9 mouse cellular contexts compared by ENCODE assay signal in genomic region chr12:3855762-3856501, GRCm38 (mm10). TPM values are rescaled to one million over a fixed set of nuclear protein-coding genes. Genes with fewer than 3 reads are reported as not detected.
DNase-seq lines count a peak whose midpoint lies in the region; ATAC-seq lines count a peak whose summit lies in the region.
"Had no signal": no experiment of that assay in that cellular context is flagged by ENCODE, and none has a peak within 500 bp of the region (broad histone marks: within the 10 kb centered on the region; RNA-seq: fewer than 3 reads in every experiment).

No protein-coding gene starts in this region.

- ATAC-seq in intestine, embryonic 15.5 days, result peak; percentile 77
- ATAC-seq in liver, embryonic 13.5 days (ENCODE audit: low read depth), result peak; percentile 64

- peaks cover 37% of the 10 kb centered on the region for H3K4me1 ChIP-seq in intestine, embryonic 15.5 days (replicated peaks)
- H3K4me1 ChIP-seq in liver, embryonic 13.5 days (replicated peaks), result peaks cover 37% of the 10 kb centered on the region

- H3K9ac ChIP-seq in intestine, embryonic 15.5 days, result 0 out of 2 replicates have a peak overlapping the region, but pooled peaks have one; percentile 11
- H3K9ac ChIP-seq in liver, embryonic 13.5 days, result peak overlapping the region; percentile 26; the same call in 1 of the 2 replicates

- DNase-seq in frontal cortex, adult 2 months (ENCODE audit: extremely low spot score in 1 of 2, low spot score in 1 of 2), result peak; percentile 68 to 77
- DNase-seq in frontal cortex, postnatal 14 days (ENCODE audit: low spot score in 2 of 2), result no peak
- DNase-seq in cerebellum, adult 11-12 months, result peak; percentile 78
- peak; percentile 58 to 73 for DNase-seq in gastrocnemius, postnatal 36 days
- DNase-seq in liver, embryonic 13.5 days, result peak; percentile 29
- DNase-seq in natural killer cell, adult 2 months (ENCODE audit: low spot score in 2 of 2), result peak; percentile 42 to 50
- DNase-seq in thymus, adult 18-20 months, result peak; percentile 72 to 81

- H3K36me3 ChIP-seq in intestine, embryonic 15.5 days, result peaks cover 11% of the 10 kb centered on the region
- H3K36me3 ChIP-seq in liver, embryonic 13.5 days, result peaks cover 4% of the 10 kb centered on the region; the same call in 1 of the 2 replicates
- H3K36me3 ChIP-seq: G1E had no signal

- H3K4me3 ChIP-seq in intestine, embryonic 15.5 days (replicated peaks), result no peak overlapping the region
- no peak overlapping the region for H3K4me3 ChIP-seq in liver, embryonic 13.5 days (replicated peaks)

- H3K27me3 ChIP-seq in intestine, embryonic 15.5 days (replicated peaks), result no peaks in the 10 kb centered on the region
- no peaks in the 10 kb centered on the region for H3K27me3 ChIP-seq in liver, embryonic 13.5 days

- H3K27ac ChIP-seq in intestine, embryonic 15.5 days, result peak overlapping the region; percentile 81
- peak overlapping the region; percentile 81 for H3K27ac ChIP-seq in liver, embryonic 13.5 days

- WGBS in intestine, embryonic 15.5 days, result 30% methylated on average over 7 of the region's 7 CpGs
- WGBS in liver, embryonic 13.5 days (ENCODE audit: insufficient replicate concordance), result 23% methylated on average over 7 of the region's 7 CpGs

- H3K4me2 ChIP-seq in intestine, embryonic 15.5 days (replicated peaks), result 0 out of 2 replicates have a peak overlapping the region, but pooled peaks have one; percentile 12
- H3K4me2 ChIP-seq in liver, embryonic 13.5 days, result peak overlapping the region; percentile 9; the same call in 1 of the 2 replicates

- intact Hi-C loops in gastrocnemius, postnatal 36 days (cut with DNase I), result no loop called here

- H3K9me3 ChIP-seq in intestine, embryonic 15.5 days, result no peaks in the 10 kb centered on the region
- no peaks in the 10 kb centered on the region for H3K9me3 ChIP-seq in liver, embryonic 13.5 days (replicated peaks)
- H3K9me3 ChIP-seq: G1E had no signal

RNA-seq across cellular contexts. Expression of gene Dnmt3a, which starts 50.1 kb away (rescaled TPM):
- polyA plus RNA-seq in frontal cortex, adult 2 months (2012; rRNA removed), result 42.5 and 44.7 TPM in 2 replicates
- 10 to 100 TPM; 80.5 to 83.4 TPM for total RNA-seq in gastrocnemius, postnatal 36 days (2021)
- polyA plus RNA-seq in intestine, embryonic 15.5 days (2015; fragmentation: Nextera tagmentation; extraction: Ambion mirVana), result 114 and 120 TPM in 2 replicates
- polyA plus RNA-seq in liver, embryonic 13.5 days (2015; fragmentation: Nextera tagmentation; extraction: Ambion mirVana), result 29.6 and 33.7 TPM in 2 replicates

Comparison
In these comparisons a context has a peak if more than half of its experiments do, and no peak if none do; other contexts are left out.
1. DNase-seq: peak in frontal cortex, adult 2 months (2 of 2), cerebellum, adult 11-12 months (single experiment), gastrocnemius, postnatal 36 days (2 of 2), liver, embryonic 13.5 days (single experiment), natural killer cell, adult 2 months (2 of 2) and thymus, adult 18-20 months (2 of 2); none in frontal cortex, postnatal 14 days (0 of 2).